Mouse (Mus musculus): ENCODE measurements around the gene Tmem25.

Gene Tmem25

GRCm38 (mm10) chr9:44799102-44799957 lies at the start of gene Tmem25:
TSS of gene Tmem25 (minus strand) at chr9:44799307.
- DNase-seq (ENCODE audit: low spot score in 2 of 2), result peak; percentile 77 to 82

- peak; percentile 26 to 43 for DNase-seq (ENCODE audit: low spot score in 2 of 2)
Observed at GRCm38 (mm10) chr9:44847446-44847845, 48.3 kb upstream of the Tmem25 start.

DNA sequence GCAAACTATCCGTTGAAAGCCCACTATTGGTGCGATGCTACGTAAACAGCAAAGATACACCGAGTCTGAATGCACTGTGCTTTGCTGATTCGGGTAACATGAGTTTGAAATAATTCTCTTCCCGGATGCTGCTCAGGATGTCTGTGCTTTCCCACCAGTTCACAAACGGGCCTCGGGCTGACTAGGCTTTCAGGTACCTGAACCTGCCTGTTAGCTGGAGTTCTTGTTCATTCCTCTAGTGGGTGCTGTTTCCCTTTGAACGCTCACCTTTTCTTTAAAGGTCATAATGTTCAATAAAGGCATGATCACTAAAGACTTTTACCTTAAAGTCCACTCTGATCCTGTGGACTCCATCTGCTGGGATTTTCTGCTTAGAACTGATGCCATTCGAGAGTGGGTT lies 42.1 kb upstream of the Tmem25 start:
- DNase-seq (ENCODE audit: low spot score in 2 of 2), result peak in 1 of 2 experiments; percentile 21

DNA sequence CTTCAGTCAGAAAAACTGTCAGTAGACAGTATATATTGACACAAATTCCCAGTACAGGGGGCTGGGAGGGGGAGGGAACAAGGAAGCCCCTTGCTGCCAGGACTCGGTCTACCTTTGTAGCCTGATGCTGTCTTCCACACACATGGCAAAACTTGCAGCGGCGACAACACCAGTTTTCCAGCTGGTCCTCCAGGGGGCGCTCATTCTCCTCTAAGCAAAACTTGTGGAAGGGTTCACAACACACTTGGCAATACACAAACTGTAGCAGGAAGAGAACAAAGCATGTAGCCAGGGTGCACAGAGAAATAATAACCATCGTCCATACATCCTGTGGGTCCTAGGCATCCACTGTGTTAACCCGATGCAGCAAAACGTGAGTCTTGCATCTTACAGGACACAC lies 37.3 kb upstream of the Tmem25 start:
- peak; percentile 14 to 55 for DNase-seq (ENCODE audit: low spot score in 2 of 2)

- no peak for DNase-seq (ENCODE audit: low spot score in 2 of 2)
Observed at GRCm38 (mm10) chr9:44832356-44832755, 33.2 kb upstream of the Tmem25 start.

GRCm38 (mm10) chr9:44830506-44830905 lies 31.4 kb upstream of the Tmem25 start:
- DNase-seq (ENCODE audit: low spot score in 2 of 2), result no peak

- DNase-seq (ENCODE audit: low spot score in 2 of 2), result no peak
Observed at GRCm38 (mm10) chr9:44828944-44829343, 29.8 kb upstream of the Tmem25 start.

GRCm38 (mm10) chr9:44826660-44827059 lies 27.6 kb upstream of the Tmem25 start:
- no peak for DNase-seq (ENCODE audit: low spot score in 2 of 2)

- DNase-seq (ENCODE audit: low spot score in 2 of 2), result peak in 1 of 2 experiments; percentile 27
Observed at GRCm38 (mm10) chr9:44819920-44820827, 21.1 kb upstream of the Tmem25 start.

GRCm38 (mm10) chr9:44817522-44817921 lies 18.4 kb upstream of the Tmem25 start:
- DNase-seq (ENCODE audit: low spot score in 2 of 2), result no peak

- DNase-seq (ENCODE audit: low spot score in 2 of 2), result no peak
Observed at GRCm38 (mm10) chr9:44814179-44814578, 15.1 kb upstream of the Tmem25 start.

DNA sequence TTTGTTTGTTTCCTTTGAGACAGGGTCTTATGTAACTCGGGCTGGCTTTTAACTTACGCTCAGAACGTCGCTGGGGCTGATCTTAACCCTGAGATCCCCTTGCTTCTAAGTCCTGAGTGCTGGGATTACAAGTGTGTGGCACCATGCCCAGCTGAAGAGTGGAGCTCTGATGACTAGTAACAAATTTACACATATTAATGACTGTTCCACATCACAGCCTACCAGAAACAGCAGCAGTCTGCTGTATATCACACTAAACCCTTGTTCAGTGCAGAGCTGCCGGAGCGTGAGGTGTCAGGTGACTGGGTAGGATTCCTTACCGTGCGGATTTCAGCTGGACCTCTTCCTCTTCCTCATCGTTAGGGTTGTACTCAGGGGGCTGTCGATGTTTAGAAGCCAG lies 11.2 kb upstream of the Tmem25 start:
- no peak for DNase-seq (ENCODE audit: low spot score in 2 of 2)

DNA sequence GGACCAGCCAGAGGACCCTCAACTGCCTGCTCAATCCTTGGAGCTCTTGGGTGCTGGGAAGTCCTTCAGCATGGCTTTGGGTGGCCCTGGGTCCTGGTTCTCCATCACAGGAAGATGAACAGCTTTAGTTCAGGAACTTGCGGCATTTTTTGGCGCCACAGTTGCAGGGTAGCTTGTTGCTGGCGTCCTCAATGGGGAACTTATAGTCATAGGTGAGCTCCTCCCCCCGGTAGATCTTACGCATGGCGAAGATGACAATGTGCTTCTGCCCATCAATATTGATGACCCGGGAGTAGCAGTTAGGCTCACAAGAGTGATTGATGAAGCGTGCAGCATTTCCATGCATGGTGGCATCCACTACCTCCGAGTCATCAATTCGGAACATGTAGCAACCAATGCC lies 8.7 kb upstream of the Tmem25 start:
- DNase-seq (ENCODE audit: low spot score in 2 of 2), result no peak

DNA sequence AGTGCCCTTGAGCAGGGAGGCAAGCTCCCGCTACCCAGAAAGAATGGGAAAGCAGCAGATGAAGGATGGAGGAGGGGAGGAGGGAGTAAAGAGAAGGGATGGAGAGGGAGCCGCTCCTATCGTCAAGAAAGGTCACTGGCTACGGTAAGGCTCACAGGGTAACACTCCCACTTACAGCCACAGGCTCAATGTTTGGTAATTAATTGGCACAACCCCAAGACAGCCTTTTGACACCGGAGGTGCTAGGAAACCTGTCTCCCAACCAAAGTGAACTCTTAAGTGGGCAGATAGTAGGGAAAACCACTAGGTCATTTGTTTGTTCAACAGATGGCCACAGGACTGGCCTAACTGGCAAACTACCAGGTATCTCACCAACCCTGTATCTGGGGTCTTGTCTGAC lies 8.0 kb upstream of the Tmem25 start:
- DNase-seq (ENCODE audit: low spot score in 2 of 2), result no peak

GRCm38 (mm10) chr9:44805536-44805935 lies 6.4 kb upstream of the Tmem25 start:
- DNase-seq (ENCODE audit: low spot score in 2 of 2), result no peak

GRCm38 (mm10) chr9:44804678-44805077 lies 5.6 kb upstream of the Tmem25 start:
- DNase-seq (ENCODE audit: low spot score in 2 of 2), result no peak

DNA sequence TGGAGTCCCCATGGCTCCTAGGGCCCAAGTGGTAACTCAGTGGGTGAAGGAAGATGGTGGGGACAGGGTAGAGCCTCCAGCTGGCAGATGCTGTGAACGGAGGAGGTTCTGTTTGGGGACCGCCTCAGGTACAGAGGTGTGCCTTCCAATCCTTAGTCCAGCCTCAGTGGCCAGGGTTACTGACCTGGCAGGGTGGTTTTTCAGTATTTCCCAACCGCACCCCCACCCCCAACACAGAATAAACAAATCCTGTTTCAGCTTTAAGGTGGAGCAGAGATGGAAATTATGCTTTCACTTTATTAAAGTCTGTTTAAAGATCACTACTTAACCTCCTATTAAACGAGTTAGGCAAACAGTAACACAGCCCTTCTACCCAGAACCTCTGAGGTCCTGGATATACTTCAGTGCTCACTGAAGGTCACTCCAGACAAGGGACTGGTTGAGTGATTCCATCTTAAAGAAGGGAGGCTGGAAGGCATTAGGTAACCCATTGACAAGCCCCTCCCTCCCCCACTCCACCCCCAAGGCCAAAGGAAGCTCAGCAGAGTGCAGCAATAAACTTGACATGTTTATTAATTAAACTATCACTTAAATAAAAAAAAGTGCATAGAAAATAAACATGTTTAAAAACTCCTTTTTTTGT lies 3.8 kb upstream of the Tmem25 start, which contains the start of gene Ttc36:
Gene Ttc36, minus strand, starts transcription at position 265 of the 643 bp plus-strand sequence.
- DNase-seq (ENCODE audit: low spot score in 2 of 2), result no peak

- DNase-seq (ENCODE audit: low spot score in 2 of 2), result no peak
Observed at GRCm38 (mm10) chr9:44801669-44802068, 2.6 kb upstream of the Tmem25 start.

- DNase-seq (ENCODE audit: low spot score in 2 of 2), result no peak
Observed at GRCm38 (mm10) chr9:44799958-44800324, 834 bp upstream of the Tmem25 start.

DNA sequence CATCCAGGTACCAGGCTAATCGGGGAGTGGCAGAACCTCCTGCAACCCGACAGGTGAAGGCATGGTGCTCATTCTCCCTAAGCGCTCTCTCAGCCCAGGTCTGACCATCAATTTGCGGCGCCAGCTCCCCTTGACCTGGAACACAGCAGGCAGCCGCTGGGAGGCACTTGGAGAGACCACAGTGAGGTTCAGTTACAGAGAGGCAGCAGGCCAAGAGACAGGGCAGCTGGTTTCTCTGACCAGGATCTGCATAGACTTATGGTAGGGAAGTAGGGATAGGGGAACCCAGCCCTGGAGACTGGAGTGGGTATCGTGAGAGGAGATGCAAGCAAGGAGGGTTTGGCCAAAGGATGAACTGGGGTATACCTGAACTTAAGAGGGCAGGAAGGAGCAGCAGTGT lies 809 bp downstream of the Tmem25 start:
- DNase-seq (ENCODE audit: low spot score in 2 of 2), result no peak

GRCm38 (mm10) chr9:44792842-44793241 lies 6.3 kb downstream of the Tmem25 start:
- no peak for DNase-seq (ENCODE audit: low spot score in 2 of 2)

Measured in heart, adult 9 months (tissue).